Mouse (Mus musculus): ENCODE data around the gene Prok2. TPM values are rescaled to one million over a fixed set of nuclear protein-coding genes. Genes with fewer than 3 reads are reported as not detected.

Prok2 gene
- not detected for polyA plus RNA-seq (2017; shearing (Covaris generic))

GRCm38 (mm10) chr6:99725971-99726561 is at the start of gene Prok2:
Gene Prok2 (minus strand): TSS chr6:99726392.

DNA sequence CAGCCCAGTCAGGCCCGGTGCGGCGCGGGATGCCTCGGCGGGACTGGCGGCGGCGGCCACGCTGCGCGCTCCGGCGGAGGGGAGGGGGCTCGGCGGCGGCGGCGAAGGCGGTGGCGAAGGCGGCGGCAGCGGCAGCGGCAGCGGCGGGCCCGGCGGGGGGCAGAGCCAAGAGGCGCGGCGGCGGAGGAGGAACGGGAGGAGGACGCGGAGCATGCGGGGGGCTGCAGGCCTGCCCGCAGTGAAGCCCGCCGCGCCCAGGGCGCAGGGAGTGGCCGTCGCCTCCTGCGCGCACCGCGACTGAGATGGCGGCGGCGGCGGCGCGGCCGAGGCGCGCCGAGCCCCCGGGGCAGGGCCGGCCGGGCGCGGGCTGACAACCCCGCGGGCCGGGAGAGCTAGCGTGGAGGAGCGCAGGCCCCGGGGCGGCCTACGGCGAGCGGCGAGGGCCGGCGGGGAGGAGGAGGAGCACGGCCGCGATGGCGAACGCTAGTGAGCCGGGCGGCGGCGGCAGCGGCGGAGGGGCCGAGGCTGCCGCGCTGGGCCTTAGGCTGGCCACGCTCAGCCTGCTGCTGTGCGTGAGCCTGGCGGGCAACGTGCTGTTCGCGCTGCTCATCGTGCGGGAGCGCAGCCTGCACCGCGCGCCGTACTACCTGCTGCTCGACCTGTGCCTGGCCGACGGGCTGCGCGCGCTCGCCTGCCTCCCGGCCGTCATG is 33.8 kb downstream of the Prok2 start, which contains the start of gene Gpr27:
Gpr27 (plus strand) TSS at position 474 of the 710 bp plus-strand sequence.

GRCm38 (mm10) chr6:99666318-99667171 is 59.6 kb downstream of the Prok2 start, which contains the start of the genes Eif4e3 and Gm20696:
Gene Eif4e3 (minus strand): TSS chr6:99666771.
Gene Gm20696 (minus strand): TSS chr6:99666797.

Other genes starting within 250 kb of the Prok2 start
- gene Foxp1, start 203.7 kb downstream of the Prok2 start, polyA plus RNA-seq (2017; shearing (Covaris generic)): 267 TPM
- 8.7 TPM for gene Eif4e3, start 59.6 kb downstream of the Prok2 start, polyA plus RNA-seq (2017; shearing (Covaris generic))
- 4.6 TPM for gene Gm20696, start 59.6 kb downstream of the Prok2 start, polyA plus RNA-seq (2017; shearing (Covaris generic))
- not detected for gene Gpr27, start 33.7 kb downstream of the Prok2 start, polyA plus RNA-seq (2017; shearing (Covaris generic))

Measured in effector memory CD4-positive, alpha-beta T cell, adult 5 months (primary cell).